Mouse (Mus musculus) retina, postnatal 1 day (tissue): ENCODE results near the gene Ano6.
A peak's percentile ranks its signal among the peaks of the same experiment; 100 is the strongest.

ENCODE experiments used
- DNase-seq: peaks from one replicate; pipeline ENCODE4 v3.0.0-alpha.2; 2012

Gene Ano6

GRCm38 (mm10) chr15:95790529-95791071 is at the start of gene Ano6:
Gene Ano6 (plus strand): TSS chr15:95790843.
- peak; percentile 94 for DNase-seq

DNA sequence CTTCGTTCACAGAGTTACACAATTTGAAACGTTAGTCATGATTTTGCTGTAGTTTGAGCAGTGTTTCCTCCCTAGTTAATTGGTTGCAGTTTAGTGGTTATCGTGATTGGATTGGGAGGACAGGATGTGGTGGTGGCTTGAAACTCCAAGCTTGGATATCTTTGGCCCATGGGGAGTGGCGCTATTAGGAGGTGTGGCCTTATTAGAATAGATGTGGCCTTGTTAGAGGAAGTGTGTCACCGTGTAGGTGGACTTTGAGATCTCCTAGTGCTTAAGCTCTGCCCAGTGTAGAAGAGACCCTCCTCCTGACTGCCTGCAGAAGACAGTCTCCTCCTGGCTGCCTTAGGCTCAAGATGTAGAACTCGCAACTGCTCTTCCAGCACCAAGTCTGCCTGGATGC is 47.7 kb upstream of the Ano6 start:
- DNase-seq = no peak

DNA sequence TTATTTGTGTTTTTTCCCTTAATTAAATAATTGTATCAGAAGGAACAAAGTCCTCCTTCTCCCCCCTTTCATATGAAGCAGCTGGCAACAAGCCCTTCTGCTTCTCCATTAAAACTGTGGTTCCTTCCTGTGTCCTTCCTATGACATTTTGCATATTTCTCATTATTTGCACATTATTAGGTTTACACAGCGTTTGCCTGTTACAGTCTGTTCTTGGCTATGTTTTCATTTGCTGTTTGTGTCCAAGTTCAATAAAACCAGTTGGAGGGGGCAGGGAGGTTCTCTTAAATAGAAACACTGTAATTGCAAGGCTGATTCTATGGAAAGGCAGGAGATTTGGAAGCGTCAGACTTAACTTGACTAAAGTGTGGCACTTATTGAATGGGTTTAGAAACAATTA is 46.8 kb upstream of the Ano6 start:
- no peak for DNase-seq

- peak; percentile 18 for DNase-seq
Observed at GRCm38 (mm10) chr15:95745346-95746106, 45.1 kb upstream of the Ano6 start.

DNA sequence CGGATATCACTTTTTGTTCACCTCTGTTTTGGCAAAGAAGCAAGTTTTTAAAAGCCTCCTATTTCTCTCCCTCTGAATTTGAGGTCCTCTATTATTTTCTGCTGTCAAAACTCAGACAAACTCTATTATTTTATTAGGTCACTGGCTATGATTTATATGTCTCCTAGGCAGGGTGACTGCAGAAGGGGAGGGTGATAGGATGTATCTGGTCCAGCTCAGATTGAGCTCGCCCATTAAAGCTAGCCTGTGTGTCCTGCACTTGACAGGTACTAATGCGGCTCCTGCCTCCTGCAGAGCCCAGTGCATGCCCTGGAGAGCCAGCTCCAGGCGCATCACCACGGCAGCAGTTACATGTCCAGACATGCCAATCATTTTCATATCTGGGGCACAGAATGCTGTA is 44.1 kb upstream of the Ano6 start:
- DNase-seq = no peak

GRCm38 (mm10) chr15:95746955-95747931 is 43.4 kb upstream of the Ano6 start:
- DNase-seq = peak; percentile 74

- DNase-seq = no peak
Observed at GRCm38 (mm10) chr15:95749216-95749615, 41.4 kb upstream of the Ano6 start.

- no peak for DNase-seq
Observed at GRCm38 (mm10) chr15:95750038-95750437, 40.6 kb upstream of the Ano6 start.

GRCm38 (mm10) chr15:95751832-95752676 is 38.6 kb upstream of the Ano6 start:
- DNase-seq = no peak

- DNase-seq = no peak
Observed at GRCm38 (mm10) chr15:95752677-95753019, 38.0 kb upstream of the Ano6 start.

DNA sequence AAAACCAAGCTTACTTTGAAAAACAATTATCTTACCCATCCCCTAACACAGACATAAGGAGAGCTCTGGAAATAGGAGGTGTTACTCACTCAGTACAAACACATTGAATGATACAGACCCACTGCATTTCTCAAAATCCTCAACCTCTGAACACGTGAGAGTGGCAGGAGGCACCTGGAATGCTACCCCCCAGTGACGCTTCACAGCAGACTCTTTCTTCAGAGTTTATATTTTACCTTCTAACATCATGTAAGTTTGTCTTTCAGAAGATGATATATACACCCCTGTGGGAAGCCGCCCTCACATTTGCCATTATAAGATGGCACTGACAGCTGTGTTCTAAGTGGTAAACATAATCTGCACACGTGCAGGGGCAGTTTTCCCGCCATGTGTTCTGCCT is 37.6 kb upstream of the Ano6 start:
- DNase-seq = no peak

DNA sequence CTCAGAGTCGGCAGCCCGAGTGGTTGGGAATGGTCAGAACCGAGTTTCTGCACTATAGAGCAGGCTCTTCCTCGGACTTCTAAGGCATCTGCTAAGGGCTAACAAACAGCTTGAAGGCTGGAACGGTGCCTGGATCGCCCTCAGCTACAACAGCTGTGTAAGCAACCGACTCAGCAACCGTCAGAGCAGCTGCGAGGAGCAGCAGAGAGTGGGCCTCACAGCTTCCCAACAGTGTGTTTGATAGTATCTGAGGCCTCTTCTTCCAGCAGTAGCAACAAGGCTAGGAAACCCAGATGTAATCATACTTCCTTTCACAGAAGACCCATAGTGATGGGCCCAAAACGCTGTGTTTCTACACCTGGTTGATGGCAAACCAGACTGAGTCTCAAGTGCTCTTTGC is 33.5 kb upstream of the Ano6 start:
- peak; percentile 56 for DNase-seq

GRCm38 (mm10) chr15:95758069-95758468 is 32.6 kb upstream of the Ano6 start:
- DNase-seq = no peak

DNA sequence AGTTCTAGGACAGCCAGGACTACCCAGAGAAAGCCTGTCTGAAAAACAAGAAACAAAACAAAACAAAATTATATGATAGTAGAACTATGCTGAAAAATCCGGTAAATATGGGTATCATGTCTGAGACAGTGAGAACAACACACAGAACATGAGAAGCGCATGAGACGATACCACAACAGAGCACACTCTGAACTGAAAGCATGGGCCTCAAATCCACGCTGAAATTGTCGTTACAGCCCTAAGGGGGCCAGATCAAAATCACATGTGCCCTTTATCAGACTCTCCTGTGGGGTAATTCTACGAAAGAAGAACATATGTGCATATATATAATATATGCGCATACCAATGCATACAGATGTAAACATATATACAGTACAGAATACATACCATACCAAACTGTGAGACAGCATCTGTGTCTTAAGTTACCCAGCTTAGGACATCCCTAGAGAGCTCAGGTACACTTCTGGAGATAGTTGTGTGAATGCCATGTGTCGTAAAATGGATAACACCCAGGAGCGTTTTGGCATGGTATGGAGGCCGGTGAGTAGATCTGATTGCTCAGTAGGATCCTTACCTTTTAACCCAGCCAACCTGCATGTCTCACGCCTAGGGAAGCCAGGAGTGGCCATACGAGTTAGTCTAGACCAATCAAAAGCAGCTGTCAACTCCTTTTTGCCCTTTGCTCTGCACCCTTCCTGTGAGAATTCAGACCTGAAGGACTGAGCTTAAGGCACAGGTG is 31.8 kb upstream of the Ano6 start:
- DNase-seq = no peak

- no peak for DNase-seq
Observed at GRCm38 (mm10) chr15:95759857-95760256, 30.8 kb upstream of the Ano6 start.

- no peak for DNase-seq
Observed at GRCm38 (mm10) chr15:95761420-95761819, 29.2 kb upstream of the Ano6 start.

DNA sequence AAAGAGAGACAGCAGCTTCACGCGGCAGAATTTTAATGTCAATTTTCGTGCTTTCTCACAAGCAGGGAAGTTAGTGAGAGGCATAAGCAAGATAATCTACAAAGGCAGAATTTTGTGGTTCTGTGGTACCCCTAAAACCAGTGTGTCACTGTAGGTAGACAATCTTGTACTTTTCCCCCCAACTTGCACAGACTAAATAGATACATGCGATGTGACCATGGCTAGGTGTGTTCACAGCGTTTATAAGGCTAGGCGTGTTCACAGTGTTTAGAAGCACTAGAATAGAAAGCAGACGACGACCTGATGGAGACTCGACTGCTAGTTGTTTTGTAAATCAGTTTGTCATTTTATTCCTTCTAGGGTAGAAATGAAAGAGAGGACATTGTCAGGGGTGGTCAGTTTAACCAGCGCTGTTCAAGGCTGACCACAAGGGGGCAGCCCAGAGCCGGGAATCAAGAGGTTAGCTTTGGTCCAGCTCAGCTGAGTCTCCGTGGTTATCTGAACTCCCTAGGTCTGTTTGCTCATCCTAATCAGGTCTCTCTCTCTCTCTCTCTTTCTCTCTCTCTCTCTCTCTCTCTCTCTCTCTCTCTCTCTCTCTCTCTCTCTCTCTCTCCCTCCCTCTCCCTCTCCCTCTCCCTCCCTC is 27.9 kb upstream of the Ano6 start:
- DNase-seq = peak; percentile 85

GRCm38 (mm10) chr15:95763464-95763863 is 27.2 kb upstream of the Ano6 start:
- DNase-seq = no peak

- DNase-seq = no peak
Observed at GRCm38 (mm10) chr15:95765271-95765670, 25.4 kb upstream of the Ano6 start.

DNA sequence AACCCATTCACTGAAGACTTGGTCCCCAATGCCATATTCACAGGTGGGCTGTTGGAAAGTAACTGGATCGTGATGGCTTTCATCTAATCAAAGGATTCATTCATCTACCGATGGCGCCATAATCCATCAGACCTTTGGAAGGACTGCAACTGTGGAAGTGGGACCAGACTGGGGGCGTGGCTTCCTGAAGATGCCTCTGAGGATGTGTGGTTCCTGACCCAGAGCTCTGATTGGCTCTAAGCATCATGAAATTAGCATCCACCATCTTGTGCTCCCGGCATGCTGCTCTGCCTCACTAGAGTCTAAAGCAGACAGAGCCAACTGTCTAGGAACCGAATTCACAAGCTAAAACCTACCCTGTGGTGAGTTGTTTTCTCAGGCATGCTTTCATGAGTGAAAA is 24.7 kb upstream of the Ano6 start:
- no peak for DNase-seq

DNA sequence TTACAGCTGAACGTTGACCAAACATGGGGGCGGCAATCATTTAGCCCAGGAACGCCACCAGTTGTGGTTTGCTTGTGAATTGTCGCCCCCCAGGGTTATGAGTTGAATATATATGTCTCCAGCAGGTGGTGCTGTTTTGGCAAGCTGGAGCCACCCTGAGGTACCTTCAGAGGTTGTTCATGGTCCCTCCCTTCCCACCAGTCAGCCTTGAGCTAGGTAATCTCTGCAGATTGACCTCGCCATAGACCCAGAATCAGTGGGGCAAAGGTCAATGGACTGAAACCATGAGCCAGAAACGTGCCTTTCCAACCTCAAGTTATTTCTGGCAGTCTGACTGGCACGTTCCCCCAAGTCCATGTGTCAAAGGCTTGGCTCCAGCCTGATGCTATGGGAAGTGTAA is 22.8 kb upstream of the Ano6 start:
- peak; percentile 42 for DNase-seq

DNA sequence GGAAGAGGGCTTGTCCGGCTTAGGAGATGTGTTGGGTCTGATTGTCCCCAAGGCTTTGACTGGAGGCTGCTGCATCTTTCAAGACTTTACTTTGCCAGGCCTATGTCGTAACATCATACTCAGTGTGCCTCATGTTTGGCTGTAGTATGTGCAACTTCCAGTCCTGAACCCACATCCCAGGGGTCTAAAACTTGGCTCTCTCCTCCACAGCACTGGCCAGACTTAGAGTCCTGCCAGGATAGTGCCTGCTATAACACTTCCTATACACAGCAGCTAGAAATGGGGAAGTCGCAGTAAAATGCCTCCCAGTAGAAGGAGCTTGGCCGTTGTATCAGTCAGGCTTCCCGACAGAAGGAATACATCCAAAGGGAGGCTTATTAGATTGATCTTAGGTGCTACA is 21.9 kb upstream of the Ano6 start:
- no peak for DNase-seq
